Mouse (Mus musculus) gastrocnemius, postnatal 4 days (tissue): Measurements from ENCODE around the gene 5330417C22Rik. TPM values are rescaled to one million over a fixed set of nuclear protein-coding genes. Genes with fewer than 3 reads are reported as not detected.

Source experiments
- DNase-seq, 2 experiments: peaks; one replicate each; pipeline ENCODE4 v3.0.0; 2021 to 2022; ENCODE audit warnings: low spot score in 2 of 2, mixed read lengths in 2 of 2
- microRNA-seq: library from miRNA; unstranded; fragments of <30 nt; microRNA quantifications from one replicate; pipeline ENCODE4 v1.2.0, GENCODE M21; 2021
- total RNA-seq, 2 experiments: library from RNA; stranded (reverse); gene quantifications; 2 replicates each; pipeline ENCODE4 v1.2.3; 2021

Gene 5330417C22Rik
- total RNA-seq, 2 experiments from 2014 or later = 0.10 TPM; not detected in 1

DNA sequence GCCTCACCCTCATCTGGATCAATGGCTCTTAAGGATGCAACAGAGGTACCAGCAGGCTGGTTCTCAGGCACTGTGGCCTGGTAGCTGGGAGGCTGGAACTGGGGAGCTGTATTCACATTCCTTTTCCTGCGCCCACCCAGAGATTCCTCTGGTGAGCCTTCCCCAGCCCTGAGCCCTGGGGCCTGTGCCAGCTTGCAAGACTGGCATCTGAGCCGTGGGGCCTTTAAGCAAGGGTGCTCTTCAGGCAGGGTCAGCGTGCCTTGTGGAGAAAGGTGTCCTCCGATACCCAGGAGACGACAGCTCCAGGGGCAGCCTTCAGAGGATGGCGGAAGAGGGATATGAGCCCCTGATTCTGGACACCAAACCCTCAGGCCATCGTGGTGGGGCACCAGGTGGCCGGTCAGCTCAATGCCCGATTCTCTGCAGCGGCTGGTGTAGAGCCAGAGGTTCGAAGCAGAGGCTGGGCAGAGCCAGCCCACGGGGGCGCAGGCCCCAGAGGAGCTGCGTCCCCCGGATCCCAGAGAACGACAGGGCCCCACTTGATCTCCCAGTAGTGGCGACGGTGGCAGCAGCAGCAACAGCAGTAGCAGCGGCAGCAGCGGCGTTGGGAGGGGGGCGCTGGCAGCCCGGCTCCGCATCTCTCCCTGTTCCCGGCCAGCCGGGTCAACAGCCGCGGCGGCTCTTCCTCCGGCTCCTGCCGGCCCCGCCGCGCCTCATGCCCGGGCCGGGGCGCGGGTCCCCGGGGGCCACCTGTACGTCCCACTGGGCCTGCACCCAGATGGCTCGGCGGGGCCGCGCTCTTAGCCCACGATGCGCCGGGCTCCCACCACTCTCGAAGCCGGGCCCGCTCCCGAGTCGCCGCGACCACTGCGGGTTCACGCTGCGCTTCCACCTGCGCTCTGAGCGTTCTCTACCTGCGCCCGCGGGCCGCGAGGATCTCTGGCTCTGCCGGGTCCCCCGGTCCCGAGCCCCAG is 121.2 kb downstream of the 5330417C22Rik start, which contains the start of gene Celsr2:
TSS of gene Celsr2 (minus strand) at position 696 of the 974 bp plus-strand sequence.
- peak in 1 of 2 experiments; percentile 24 for DNase-seq

DNA sequence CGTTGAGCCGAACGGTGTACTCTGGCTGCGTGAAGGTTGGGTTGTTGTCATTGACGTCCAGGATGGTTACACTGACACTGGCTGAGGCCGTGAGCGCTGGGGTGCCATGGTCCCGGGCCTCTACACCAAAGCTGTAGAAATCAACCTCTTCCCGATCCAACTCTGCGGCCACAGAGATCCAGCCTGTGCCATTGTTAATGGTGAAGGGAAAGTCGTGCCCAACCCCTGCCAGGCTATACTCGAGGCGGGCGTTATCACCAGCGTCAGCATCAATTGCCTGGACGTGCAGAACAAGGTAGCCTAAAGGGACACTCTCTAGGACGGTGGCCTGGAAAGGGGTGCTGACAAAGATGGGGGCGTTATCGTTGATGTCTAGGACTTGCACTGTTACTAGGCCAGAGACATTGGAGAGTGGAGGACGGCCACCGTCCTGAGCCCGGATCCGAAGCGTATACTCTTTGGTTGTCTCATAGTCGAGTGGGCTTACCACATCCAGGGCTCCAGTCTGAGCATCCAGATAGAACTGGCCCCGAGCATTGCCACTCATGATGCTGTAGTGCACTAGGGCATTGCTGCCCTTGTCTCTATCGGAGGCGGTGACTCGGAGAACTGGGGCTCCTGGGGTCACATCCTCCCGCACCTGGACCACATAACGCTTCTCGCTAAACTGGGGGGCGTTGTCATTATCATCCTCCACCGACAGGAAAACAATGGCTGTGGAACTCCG is 122.5 kb downstream of the 5330417C22Rik start:
- peak in 1 of 2 experiments; percentile 10 for DNase-seq

DNA sequence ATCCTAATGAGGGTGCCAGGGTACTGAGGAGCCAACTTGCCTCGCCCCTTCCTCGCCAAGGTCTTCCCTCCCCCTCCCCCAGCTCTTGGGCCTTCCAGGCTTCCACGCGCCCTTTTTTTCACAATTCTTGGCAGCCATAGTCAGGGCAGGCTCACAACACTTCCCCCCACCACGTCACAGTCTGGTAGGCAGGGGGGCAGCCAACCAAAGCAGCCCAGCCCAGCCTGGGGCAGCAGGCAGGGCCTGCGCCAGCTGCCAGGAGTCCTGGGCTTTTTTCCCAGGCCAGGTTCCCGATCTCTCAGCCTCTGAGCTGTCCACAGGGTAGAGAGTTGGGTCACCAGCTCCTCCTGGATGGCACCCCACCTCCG is 124.6 kb downstream of the 5330417C22Rik start:
- DNase-seq = no peak

DNA sequence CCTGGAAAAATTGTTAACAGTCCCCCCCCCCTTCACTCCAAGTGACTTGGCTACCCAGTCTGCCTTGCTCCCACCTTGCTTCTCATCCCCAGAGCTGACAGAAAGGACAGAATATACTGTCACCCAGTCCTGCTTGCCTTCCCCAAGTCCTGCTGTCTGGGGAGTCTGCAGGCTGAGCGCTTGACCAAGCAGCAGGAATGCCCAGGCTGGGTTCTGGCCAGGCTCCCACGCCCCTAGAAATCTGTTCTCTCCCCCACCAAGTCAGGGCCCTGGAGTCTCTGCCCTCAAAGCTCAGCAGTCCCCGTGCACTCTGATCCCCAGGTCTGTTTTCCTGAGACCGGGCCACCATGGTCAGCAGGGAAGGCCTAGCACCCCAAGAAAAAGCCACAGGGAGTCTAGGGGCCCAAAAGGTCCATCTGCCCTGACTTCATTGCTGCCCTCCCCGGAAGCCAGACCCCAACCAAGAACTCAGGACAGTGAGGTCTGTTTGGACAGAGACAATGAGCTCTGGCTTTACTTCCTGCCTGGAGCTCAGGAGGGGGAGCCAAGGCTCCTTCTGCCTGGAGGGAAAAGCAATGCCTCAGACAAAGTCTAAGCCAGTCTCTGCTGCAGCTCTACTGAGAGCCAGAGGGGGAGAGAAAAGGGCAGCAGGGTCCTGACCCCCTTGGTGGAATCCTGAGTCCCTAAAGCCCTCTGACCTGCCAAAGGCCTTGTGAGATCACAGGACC is 125.1 kb downstream of the 5330417C22Rik start:
- DNase-seq = no peak

DNA sequence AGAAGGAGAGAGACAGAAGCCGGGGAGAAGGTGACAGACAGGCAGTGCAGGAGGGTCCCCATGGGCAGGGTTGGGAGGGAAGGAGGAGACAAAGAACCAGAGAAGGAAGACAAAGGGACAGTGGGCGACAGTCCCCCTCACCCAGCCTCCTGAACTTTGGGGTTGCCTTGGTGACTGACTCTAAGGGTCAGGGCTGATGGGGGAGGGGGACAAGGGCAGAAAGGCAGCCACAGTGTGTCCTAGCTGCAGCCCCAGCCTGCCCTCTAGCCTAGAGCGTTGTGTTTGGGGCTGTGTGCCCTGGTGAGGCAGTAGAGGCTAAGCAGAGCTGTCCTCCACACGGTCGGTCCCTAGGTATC is 126.0 kb downstream of the 5330417C22Rik start:
- DNase-seq = no peak

DNA sequence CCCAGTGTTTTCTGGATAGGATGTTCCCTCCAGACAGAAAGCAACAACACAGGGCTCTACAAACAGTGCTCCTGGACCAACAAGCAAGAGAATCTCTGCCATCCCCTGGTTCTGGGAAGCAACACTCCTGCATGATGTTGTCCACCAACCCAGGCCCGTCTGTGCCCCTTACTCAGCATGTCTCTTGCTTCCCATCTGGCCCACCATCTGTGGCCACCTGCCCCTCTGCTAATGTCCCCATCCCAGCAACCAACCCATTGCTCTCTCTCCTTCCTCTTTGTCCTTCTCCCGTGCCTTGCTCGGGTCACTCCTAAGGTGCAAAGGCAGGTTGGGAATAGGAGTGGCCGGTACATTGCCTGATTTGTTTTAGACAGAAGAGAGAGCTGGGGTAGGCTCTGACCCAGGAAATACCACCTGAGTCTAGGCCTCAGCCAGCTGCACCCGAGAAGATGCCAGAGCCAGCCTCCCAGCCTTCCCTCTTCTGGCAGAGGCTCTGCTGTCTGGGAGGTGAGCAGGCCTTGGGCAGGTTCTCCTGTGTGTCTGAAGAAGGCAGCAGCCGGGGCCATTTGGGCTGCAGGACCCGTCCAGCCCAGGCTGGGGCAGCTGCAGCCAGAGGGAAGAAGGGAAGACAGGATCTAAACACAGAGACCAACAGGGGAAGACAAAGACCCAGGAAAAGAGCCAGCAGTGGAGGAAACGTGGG is 126.5 kb downstream of the 5330417C22Rik start:
- no peak for DNase-seq

DNA sequence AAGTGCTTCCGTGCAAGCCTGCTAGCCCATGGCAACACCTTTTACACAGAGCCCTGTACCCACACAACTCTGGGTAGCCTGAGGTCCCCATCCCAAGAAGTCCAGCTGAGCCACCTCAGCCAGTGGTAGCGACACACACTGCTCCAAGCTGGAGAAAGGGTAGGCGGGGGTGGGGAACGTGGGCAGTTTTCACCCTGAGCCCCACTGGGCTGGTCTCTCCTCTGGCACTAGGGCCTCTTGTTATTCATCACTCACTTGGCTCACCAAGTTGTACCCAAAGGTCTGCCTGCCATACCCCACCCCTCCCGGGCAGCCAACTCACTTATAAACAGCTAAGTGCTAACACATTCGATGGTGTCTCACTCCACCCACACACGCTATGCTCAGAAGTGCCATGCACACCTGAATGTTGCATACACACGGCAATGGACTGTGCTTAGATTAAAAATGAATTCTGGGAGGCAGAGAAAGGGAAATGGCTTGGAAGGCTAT is 127.8 kb downstream of the 5330417C22Rik start:
- DNase-seq = no peak

DNA sequence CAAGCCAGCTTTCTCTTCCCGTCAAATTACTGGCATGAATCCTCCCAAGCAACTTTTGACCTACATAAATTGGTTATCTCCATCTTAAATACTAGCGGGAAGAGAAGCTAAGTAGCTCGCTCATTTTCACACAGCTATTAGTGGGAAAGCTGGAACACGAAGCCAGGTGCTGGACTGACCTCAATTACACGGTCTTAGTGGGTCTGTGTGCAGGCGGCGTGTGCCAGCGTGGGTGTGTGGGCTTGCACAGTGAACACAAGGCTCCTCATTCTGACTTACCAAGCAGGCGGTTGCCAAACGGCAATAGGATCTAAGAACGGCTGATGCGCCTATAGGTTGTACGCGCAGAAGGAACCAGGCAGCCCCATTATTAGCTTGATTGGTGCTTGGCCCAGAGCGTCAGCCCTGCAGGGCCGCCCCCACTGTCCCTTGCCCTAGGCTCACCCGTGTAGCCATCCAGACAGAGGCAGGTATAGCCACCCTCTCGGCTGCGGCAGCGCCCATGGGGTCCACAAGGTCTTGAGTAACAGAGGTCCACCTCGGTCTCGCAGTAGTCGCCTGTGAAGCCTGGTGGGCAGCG is 129.9 kb downstream of the 5330417C22Rik start:
- DNase-seq = no peak

Small RNA genes within 50 kb of the gene (microRNA-seq; reads per million reads assigned to microRNA genes)
- not detected for gene Gm22860

Other genes starting within 250 kb of the 5330417C22Rik start
- not detected for gene Mybphl, start 171.6 kb downstream of the 5330417C22Rik start, total RNA-seq
- 1 to 10 TPM; 4.1 to 6.0 TPM for gene Psrc1, start 152.7 kb downstream of the 5330417C22Rik start, total RNA-seq
- gene Celsr2, start 121.0 kb downstream of the 5330417C22Rik start, total RNA-seq = 1 to 10 TPM; 3.0 to 5.9 TPM
- gene Sars, start 91.3 kb downstream of the 5330417C22Rik start, total RNA-seq = 100 to 1,000 TPM; 107 to 113 TPM
- gene 1700013F07Rik, start 2.4 kb downstream of the 5330417C22Rik start, total RNA-seq = not detected
- 10 to 100 TPM; 31.5 to 34.5 TPM for gene Tmem167b, start 25.9 kb upstream of the 5330417C22Rik start, total RNA-seq
- gene Taf13, start 35.2 kb upstream of the 5330417C22Rik start, total RNA-seq = 10 to 100 TPM; 20.6 to 20.8 TPM
- gene Wdr47, start 54.7 kb upstream of the 5330417C22Rik start, total RNA-seq = 1 to 10 TPM; 7.7 to 8.9 TPM
- 10 to 100 TPM; 38.2 to 45.0 TPM for gene Clcc1, start 117.4 kb upstream of the 5330417C22Rik start, total RNA-seq
- 10 to 100 TPM; 32.0 to 37.6 TPM for gene Gpsm2, start 185.8 kb upstream of the 5330417C22Rik start, total RNA-seq
- gene Aknad1, start 203.1 kb upstream of the 5330417C22Rik start, total RNA-seq = 1 to 10 TPM; 1.2 to 1.3 TPM